Mouse (Mus musculus) cortical plate, adult 2 months (tissue): ENCODE measurements around the gene Olfr1055. TPM values are rescaled to one million over a fixed set of nuclear protein-coding genes. Genes with fewer than 3 reads are reported as not detected.
"Not testable (repeated sequence)": the region's sequence is repeated elsewhere in the genome, so short reads cannot be mapped to it uniquely, and the experiment has no call there.

Experiments used
- H3K27ac ChIP-seq: fragments of 200-500 bp; 2 replicates; pipeline ENCODE4 v1.5.1; 2012; ENCODE audit warnings: low read length, control low read depth, inconsistent platforms; ENCODE audit not compliant: insufficient read depth
- H3K4me1 ChIP-seq: fragments of 200-500 bp; 2 replicates; pipeline ENCODE4 v1.6.1; 2011; ENCODE audit warnings: low read length; ENCODE audit not compliant: control insufficient read depth, insufficient read depth
- H3K4me3 ChIP-seq: fragments of 200-500 bp; 2 replicates; pipeline ENCODE4 v1.5.1; 2011; ENCODE audit warnings: mild to moderate bottlenecking, low read length, control low read depth; ENCODE audit not compliant: insufficient read depth
- CTCF ChIP-seq: fragments of 200-500 bp; IDR thresholded peaks from 2 replicates; pipeline ENCODE4 v1.5.1; 2011; ENCODE audit warnings: mild to moderate bottlenecking, control low read depth, low read length; ENCODE audit not compliant: insufficient read depth; ENCODE audit errors: extremely low read depth
- POLR2A ChIP-seq: fragments of 200-500 bp; IDR thresholded peaks from 2 replicates; pipeline ENCODE4 v1.6.1; 2011; ENCODE audit warnings: mild to moderate bottlenecking, low read length, control low read depth; ENCODE audit not compliant: insufficient read depth; ENCODE audit errors: extremely low read depth
- polyA plus RNA-seq: library from polyadenylated mRNA; depleted of rRNA; stranded (reverse); fragments of >200 nt; gene quantifications from 2 replicates; pipeline ENCODE4 v1.2.3, GENCODE M21; 2012; rRNA removed

Olfr1055 gene
- polyA plus RNA-seq: not detected in 2 replicates

GRCm38 (mm10) chr2:86350184-86350583 lies at the start of gene Olfr1055:
TSS of gene Olfr1055 (minus strand) at chr2:86350284.
- Histone ChIP-seq H3K4me3 (no peak within 1 kb of the TSS), H3K4me1 (no peaks in the 10 kb centered on the region), H3K27ac (no peak within 1 kb of the TSS)
- TF ChIP-seq CTCF (no peak), POLR2A (no peak)

GRCm38 (mm10) chr2:86395114-86395513 lies 45.0 kb upstream of the Olfr1055 start:
- no peaks in the 10 kb centered on the region for H3K4me1 ChIP-seq
- H3K4me3 ChIP-seq: no peak overlapping the region
- TF ChIP-seq CTCF: no peak
- TF ChIP-seq POLR2A: no peak
- H3K27ac ChIP-seq: no peak overlapping the region

GRCm38 (mm10) chr2:86388461-86388860 lies 38.4 kb upstream of the Olfr1055 start, which contains the start of gene Olfr1058:
TSS of gene Olfr1058 (minus strand) at chr2:86388561.
- H3K4me3 ChIP-seq, H3K4me1 ChIP-seq, H3K27ac ChIP-seq: not testable (repeated sequence)

DNA sequence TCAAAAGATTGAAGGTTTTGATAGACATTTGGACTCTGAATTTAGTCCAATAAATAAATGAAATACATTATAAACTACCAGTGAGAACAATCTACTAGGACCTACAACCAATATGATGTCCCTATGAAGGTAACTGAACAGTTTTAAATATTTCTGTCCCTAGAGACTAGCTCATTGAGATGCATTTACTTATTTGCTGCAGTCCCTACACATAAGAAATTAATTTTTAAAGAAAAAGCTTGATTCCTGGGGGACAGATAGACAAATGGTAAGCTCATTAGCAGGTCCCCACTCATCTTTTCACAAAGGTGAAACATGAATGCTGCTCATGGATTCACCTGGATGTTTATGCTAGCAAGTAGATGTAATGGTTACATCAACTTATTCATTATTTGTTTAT lies 28.2 kb upstream of the Olfr1055 start, which contains the start of gene Olfr1057:
Gene Olfr1057, minus strand, starts transcription at position 101 of the 400 bp plus-strand sequence.
- TF ChIP-seq POLR2A (no peak), CTCF (no peak)
- no peak within 1 kb of the TSS for H3K4me3 ChIP-seq
- H3K4me1 ChIP-seq: no peaks in the 10 kb centered on the region
- no peak within 1 kb of the TSS for H3K27ac ChIP-seq

DNA sequence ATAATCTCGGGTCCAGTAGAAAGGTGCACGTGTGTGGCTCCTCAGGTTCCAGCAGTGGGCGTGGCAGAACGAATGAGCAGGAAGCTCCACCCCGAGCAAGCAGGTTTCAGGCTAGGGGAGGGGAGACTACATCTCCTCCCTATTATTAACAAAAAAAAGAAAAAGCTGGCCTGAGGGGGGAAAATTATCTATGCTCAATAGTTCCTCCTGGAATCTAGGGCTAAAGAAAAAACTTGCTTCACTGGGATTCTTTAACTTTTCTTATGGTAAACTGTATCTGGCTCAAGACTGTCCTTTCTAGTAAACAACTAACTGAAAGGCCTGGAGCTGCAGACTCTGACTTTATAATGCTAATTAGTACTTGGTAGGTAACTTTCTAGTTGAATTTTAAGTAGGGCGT lies 16.3 kb upstream of the Olfr1055 start:
- H3K27ac ChIP-seq, H3K4me1 ChIP-seq, H3K4me3 ChIP-seq: not testable (repeated sequence)

- TF ChIP-seq CTCF (no peak), POLR2A (no peak)
- Histone ChIP-seq H3K4me3 (no peak within 1 kb of the TSS), H3K27ac (no peak within 1 kb of the TSS), H3K4me1 (no peaks in the 10 kb centered on the region)
Observed at GRCm38 (mm10) chr2:86362369-86362768, 12.3 kb upstream of the Olfr1055 start, which contains the start of gene Olfr1056. TSS of gene Olfr1056 (minus strand) at chr2:86362469.

- H3K4me1 ChIP-seq, H3K27ac ChIP-seq, H3K4me3 ChIP-seq: not testable (repeated sequence)
Observed at GRCm38 (mm10) chr2:86351751-86352150, 1.7 kb upstream of the Olfr1055 start.

GRCm38 (mm10) chr2:86335333-86335732 lies 14.8 kb downstream of the Olfr1055 start, which contains the start of gene Olfr1054:
TSS of gene Olfr1054 (minus strand) at chr2:86335433.
- Histone ChIP-seq H3K4me1 (no peaks in the 10 kb centered on the region), H3K4me3 (no peak within 1 kb of the TSS), H3K27ac (no peak within 1 kb of the TSS)
- TF ChIP-seq CTCF: no peak
- TF ChIP-seq POLR2A: no peak

DNA sequence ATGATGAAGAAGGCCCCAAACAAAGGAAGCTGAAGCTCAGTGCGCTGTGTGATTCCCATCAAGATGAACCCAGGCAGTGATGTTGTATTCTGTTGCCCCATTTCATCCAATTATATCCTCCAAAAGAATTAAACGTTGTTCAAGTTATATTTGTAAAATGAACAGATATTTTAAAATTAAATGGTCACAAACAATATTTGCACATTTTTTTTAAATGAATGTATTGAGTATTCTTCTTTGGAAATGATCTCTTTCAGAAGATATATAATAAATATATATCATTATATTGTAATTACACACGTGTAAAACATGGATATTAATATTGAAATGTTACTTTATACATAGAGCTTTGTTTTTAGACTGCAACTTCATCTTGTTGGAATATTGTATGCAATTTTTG lies 34.9 kb downstream of the Olfr1055 start, which contains the start of gene Olfr1053:
Gene Olfr1053, minus strand, starts transcription at position 101 of the 400 bp plus-strand sequence.
- Histone ChIP-seq H3K4me1 (no peaks in the 10 kb centered on the region), H3K27ac (no peak within 1 kb of the TSS), H3K4me3 (no peak within 1 kb of the TSS)
- TF ChIP-seq CTCF (no peak), POLR2A (no peak)

Other genes with a start within 250 kb of the Olfr1055 start
- gene Olfr1039, start 214.4 kb downstream of the Olfr1055 start, polyA plus RNA-seq: not detected in 2 replicates
- not detected in 2 replicates for gene Olfr1040, start 203.6 kb downstream of the Olfr1055 start, polyA plus RNA-seq
- gene Olfr1042, start 188.4 kb downstream of the Olfr1055 start, polyA plus RNA-seq: not detected in 2 replicates
- gene Olfr1043, start 182.8 kb downstream of the Olfr1055 start, polyA plus RNA-seq: not detected in 2 replicates
- not detected in 2 replicates for gene Olfr1044, start 172.5 kb downstream of the Olfr1055 start, polyA plus RNA-seq
- not detected in 2 replicates for gene Olfr52, start 164.6 kb downstream of the Olfr1055 start, polyA plus RNA-seq
- not detected in 2 replicates for gene Olfr1045, start 147.3 kb downstream of the Olfr1055 start, polyA plus RNA-seq
- not detected in 2 replicates for gene Olfr1046, start 131.0 kb downstream of the Olfr1055 start, polyA plus RNA-seq
- not detected in 2 replicates for gene Olfr1047, start 118.9 kb downstream of the Olfr1055 start, polyA plus RNA-seq
- gene Olfr1048, start 110.0 kb downstream of the Olfr1055 start, polyA plus RNA-seq: not detected in 2 replicates
- gene Olfr1049, start 92.0 kb downstream of the Olfr1055 start, polyA plus RNA-seq: not detected in 2 replicates
- gene Olfr1051, start 71.2 kb downstream of the Olfr1055 start, polyA plus RNA-seq: not detected in 2 replicates
- not detected in 2 replicates for gene Olfr1052, start 57.8 kb downstream of the Olfr1055 start, polyA plus RNA-seq
- not detected in 2 replicates for gene Olfr1053, start 35.0 kb downstream of the Olfr1055 start, polyA plus RNA-seq
- gene Olfr1054, start 14.9 kb downstream of the Olfr1055 start, polyA plus RNA-seq: not detected in 2 replicates
- not detected in 2 replicates for gene Olfr1056, start 12.2 kb upstream of the Olfr1055 start, polyA plus RNA-seq
- gene Olfr1057, start 28.1 kb upstream of the Olfr1055 start, polyA plus RNA-seq: not detected in 2 replicates
- gene Olfr1058, start 38.3 kb upstream of the Olfr1055 start, polyA plus RNA-seq: not detected in 2 replicates
- gene Olfr1061, start 63.8 kb upstream of the Olfr1055 start, polyA plus RNA-seq: not detected in 2 replicates
- gene Olfr1062, start 76.5 kb upstream of the Olfr1055 start, polyA plus RNA-seq: not detected in 2 replicates
- not detected in 2 replicates for gene Olfr1065, start 100.3 kb upstream of the Olfr1055 start, polyA plus RNA-seq
- not detected in 2 replicates for gene Olfr1066, start 106.0 kb upstream of the Olfr1055 start, polyA plus RNA-seq
- gene Olfr228, start 137.1 kb upstream of the Olfr1055 start, polyA plus RNA-seq: not detected in 2 replicates
- not detected in 2 replicates for gene Olfr1076, start 158.2 kb upstream of the Olfr1055 start, polyA plus RNA-seq
- not detected in 2 replicates for gene Olfr1079, start 192.2 kb upstream of the Olfr1055 start, polyA plus RNA-seq
- gene Olfr1080, start 208.0 kb upstream of the Olfr1055 start, polyA plus RNA-seq: not detected in 2 replicates
- not detected in 2 replicates for gene Olfr1082, start 248.7 kb upstream of the Olfr1055 start, polyA plus RNA-seq